Mouse (Mus musculus) brain, adult 2 months (tissue): ENCODE results near the gene Cflar.
"Not testable (repeated sequence)": the region's sequence is repeated elsewhere in the genome, so short reads cannot be mapped to it uniquely, and the experiment has no call there.

Experiments used
- DNase-seq: peaks from one replicate; pipeline ENCODE4 v3.0.0; 2011; ENCODE audit warnings: low read depth, low spot score

Gene Cflar

GRCm38 (mm10) chr1:58727747-58728589, 16.7 kb downstream of the Cflar start:
- DNase-seq = peak; percentile 69

DNA sequence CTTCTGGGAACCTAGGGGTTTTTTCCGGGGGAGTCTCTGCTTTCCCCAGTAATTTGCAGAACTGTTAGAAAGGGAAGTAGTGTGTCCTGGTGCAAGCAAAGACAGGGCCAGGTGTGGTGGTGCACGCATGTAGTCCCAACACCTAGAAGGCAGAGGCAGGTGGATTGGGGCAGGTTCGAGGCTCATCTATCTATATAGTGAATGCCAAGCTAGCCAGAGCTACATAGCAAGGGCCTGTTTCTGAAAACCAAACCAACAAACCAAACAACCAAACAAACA, 17.2 kb downstream of the Cflar start:
- no peak for DNase-seq

GRCm38 (mm10) chr1:58733636-58734035, 22.3 kb downstream of the Cflar start:
- DNase-seq = no peak

DNA sequence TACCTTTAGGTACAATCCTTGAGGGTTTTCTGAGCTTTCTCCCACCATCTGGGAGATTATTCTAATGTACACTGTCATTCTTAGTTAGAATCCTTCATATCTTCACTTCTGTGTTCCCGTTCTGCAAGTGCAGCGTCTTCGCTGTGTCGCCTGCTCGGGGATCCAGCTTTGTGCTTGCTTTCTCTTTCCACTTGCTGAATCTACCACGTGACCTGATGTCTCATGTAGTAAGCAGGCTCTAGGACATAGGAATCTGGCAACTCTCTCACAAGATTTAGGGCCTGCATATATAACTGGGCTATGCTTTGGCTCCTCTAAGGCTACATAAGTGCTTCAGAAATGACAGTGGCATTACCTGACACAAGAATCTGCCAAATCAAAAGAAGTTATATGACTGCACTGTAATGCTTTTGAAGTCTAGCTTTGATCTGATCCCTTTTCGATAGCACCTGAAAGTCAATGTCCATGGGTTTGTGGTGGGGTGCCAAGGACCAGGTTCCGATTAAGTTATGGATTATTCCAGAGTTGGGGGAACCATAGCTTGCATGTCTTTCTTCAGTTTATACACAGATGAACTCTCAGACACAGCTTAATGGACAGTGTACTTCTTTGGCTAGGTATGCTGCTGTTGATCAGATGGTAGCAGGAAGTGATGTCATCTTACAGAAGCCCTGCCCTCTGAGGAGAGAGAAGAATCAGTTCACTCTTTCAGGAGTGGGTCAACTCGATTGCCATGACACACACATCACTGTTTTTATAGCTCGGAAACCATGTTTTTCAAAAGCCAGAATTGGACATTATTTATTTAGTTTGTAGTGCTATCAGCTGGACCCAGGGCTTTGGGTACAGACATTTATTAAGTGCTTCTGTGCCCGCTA, 23.0 kb downstream of the Cflar start:
- no peak for DNase-seq

DNA sequence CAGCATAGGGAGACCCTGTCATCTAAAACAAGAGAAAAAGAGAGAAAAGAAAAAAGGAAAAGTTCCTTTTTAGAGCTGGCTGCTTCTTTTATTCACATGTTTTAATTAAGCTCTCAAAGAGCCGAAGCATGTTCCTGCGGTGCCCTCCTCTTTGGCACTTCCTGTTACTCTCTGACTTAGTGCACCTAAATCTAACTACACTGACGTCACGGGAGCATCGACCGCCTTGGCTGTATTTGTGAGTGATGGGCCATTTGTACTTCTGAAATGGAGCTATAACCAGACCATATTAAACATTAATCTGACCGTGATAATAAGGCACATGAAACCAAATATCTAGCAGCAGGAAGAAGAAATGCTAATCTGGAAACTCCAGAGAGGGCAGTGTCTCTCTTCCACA, 24.7 kb downstream of the Cflar start:
- DNase-seq = no peak

DNA sequence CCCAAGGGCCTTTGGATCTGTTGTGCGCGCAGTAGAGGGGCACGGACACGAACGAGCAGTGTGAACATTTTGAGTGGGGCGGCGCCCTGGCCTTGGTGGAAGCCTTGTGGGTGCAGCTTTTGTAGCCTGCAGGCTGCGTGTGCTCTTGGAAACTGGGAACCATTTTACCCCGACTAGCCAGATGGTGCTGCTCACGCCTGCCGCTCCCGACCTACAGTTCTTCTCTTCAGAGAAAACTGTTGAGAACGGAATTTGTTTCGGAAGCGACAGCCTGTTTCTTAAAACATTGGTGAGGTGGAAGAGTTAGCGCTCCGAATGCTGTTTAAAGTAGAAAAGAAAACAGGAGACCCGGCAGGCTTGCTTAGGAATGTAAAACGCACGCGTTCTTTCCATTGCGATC, 25.7 kb downstream of the Cflar start:
- peak; percentile 88 for DNase-seq

GRCm38 (mm10) chr1:58739529-58739928, 28.2 kb downstream of the Cflar start:
- DNase-seq = peak; percentile 97

DNA sequence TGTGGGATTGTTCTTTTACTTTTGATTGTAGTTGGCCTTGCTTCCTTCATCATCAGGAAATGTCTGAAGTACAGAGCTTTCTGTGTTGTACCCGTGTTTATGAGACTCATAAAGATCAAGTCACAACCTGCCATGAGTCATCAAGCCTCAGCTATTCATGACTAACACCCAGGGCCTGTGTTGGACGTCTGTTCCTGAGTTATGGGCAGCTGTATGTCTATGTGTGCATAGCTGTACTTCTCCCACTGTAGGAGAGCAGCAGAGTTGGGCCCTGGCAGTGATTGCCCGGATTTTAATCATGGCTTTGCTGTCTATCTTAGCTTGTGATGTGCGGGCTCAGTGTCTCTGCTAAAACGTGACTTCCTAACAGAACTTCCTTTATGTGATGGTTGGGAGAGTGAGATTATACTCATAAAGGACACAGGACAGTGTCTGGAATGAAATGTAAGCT, 31.3 kb downstream of the Cflar start:
- peak; percentile 27 for DNase-seq

GRCm38 (mm10) chr1:58743252-58743651, 31.9 kb downstream of the Cflar start:
- DNase-seq = peak; percentile 23

GRCm38 (mm10) chr1:58744645-58745044, 33.3 kb downstream of the Cflar start:
- DNase-seq = no peak

GRCm38 (mm10) chr1:58746880-58747279, 35.6 kb downstream of the Cflar start:
- peak; percentile 77 for DNase-seq

- no peak for DNase-seq
Observed at GRCm38 (mm10) chr1:58759451-58759850, 48.1 kb downstream of the Cflar start.

GRCm38 (mm10) chr1:58760581-58760980, 49.3 kb downstream of the Cflar start:
- DNase-seq = no peak

DNA sequence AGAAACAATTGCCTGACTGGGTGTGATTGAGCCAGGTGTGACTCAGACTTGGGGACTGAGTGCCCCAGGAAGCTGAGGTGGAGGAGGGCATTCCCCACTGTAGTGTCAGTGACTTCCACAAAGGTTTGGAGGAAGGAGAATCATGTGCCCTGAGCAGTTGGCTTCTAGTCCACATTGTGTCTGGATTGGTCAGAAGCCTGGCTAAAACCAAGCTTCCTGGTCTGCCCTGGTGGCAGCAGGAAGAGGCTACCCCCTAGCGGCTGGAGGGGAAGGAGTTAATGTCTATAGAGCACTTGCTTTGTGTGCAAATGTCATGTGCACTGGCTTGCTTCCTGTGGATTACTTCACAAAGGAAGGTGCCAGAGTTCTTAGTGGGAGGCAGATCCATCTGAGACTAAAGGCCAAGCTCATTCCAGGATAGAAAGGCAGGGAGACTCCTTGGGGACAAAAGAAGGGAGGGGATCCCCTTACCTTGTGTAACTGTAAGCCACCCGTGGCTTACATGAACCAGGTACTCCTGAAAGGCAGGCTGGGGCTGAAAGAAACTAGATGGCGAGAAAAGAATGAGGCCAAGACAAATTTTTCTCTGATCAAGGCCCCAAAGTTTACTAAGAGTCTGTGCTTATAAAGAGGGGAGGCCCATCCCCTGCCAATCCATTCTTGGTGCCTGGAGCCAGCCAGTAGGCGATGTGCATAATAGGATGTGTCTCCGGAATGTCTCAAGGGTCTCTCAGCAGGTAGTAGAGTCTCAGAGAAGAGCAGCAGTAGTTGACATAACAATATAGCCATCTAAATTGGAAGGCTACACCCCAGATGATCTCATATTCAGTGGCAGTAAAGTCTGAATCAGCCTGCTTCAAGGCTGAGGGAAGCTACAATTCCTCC, 50.3 kb downstream of the Cflar start:
- peak; percentile 14 for DNase-seq

DNA sequence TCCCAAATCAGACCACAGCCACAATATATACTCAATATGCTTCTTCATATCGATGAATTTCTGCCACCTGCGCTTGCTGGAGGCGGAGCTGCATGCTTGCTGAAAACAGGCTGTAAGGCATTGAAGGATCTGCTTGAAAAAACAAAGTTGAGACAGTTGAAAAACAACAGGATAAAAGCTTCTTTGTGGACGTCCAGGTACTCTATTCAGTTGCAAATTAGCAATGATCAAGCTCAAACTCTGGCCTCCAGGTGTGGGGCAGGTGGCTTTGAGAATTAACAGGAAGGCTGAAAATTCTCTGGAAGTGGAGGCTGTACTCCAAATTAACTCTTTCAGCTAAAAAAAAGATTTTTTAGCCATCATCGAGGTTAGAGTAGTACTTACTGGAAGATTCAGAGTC, 51.3 kb downstream of the Cflar start:
- no peak for DNase-seq

DNA sequence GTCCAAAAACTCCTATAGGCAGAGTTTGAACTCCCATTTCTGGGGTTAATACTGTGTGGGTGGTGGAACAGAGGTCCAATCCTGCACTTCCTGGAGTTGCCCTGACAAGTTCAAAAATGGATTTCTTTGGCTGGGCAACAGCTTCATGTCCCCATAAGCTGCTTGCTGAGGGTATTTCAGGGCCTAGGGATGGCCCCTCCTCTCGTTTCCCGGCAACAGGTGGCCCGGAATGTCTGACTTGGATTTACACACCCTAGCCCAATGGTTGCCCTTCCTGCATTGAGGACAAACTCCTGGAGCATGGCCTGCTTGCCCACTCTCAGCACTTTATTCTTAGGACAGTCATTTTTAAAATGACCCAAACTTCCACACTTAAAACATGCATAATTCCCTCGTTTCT, 55.1 kb downstream of the Cflar start:
- DNase-seq = not testable (repeated sequence)

GRCm38 (mm10) chr1:58769136-58769535, 57.8 kb downstream of the Cflar start:
- DNase-seq = no peak

GRCm38 (mm10) chr1:58769701-58770100, 58.4 kb downstream of the Cflar start:
- DNase-seq = no peak

- DNase-seq = peak; percentile 69
Observed at GRCm38 (mm10) chr1:58770111-58770720, 58.9 kb downstream of the Cflar start.

DNA sequence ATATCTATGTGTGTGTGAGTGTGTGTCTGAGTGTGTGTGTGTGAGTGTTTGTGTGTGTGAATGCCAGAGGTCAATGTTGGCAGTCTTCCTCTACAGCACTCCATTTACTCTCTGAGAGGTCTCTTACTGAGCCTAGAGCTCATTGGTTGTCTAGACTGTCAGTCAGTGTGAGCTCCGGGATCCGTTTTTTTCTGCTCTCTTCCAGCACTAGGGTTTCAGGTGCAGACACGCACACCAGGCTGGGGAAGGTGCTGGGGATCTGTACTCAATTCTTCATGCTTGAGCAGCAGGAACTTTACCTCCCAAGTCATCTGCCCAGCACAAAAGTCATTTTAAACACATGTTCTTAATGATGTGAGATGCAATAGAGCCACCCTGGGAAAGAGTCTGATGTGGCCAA, 60.8 kb downstream of the Cflar start:
- no peak for DNase-seq

GRCm38 (mm10) chr1:58773280-58773679, 62.0 kb downstream of the Cflar start:
- DNase-seq = no peak
